Mouse (Mus musculus) left cerebral cortex, adult 18-20 months (tissue): ENCODE data around the gene Trpm1. TPM values are rescaled to one million over a fixed set of nuclear protein-coding genes. Genes with fewer than 3 reads are reported as not detected.

Experiments used
- DNase-seq, 2 experiments: peaks; one replicate each; pipeline ENCODE4 v3.0.0; 2021 to 2022; ENCODE audit warnings: low spot score in 2 of 2, mixed read lengths in 1 of 2
- microRNA-seq, 2 experiments: library from miRNA; unstranded; fragments of <30 nt; microRNA quantifications; one replicate each; pipeline ENCODE4 v1.2.0; 2021
- total RNA-seq, 2 experiments: library from RNA; stranded (reverse); gene quantifications; 2 replicates each; pipeline ENCODE4 v1.2.3; 2021

The Trpm1 gene
- total RNA-seq, 2 experiments from 2014 or later = 0.37 to 0.84 TPM

GRCm38 (mm10) chr7:64286566-64286965 lies 132.9 kb downstream of the Trpm1 start:
- DNase-seq = no peak

GRCm38 (mm10) chr7:64287414-64288091 lies 133.9 kb downstream of the Trpm1 start, which contains the start of gene Mtmr10:
Mtmr10 (plus strand) TSS chr7:64287653.
- DNase-seq = peak; percentile 97 to 99

DNA sequence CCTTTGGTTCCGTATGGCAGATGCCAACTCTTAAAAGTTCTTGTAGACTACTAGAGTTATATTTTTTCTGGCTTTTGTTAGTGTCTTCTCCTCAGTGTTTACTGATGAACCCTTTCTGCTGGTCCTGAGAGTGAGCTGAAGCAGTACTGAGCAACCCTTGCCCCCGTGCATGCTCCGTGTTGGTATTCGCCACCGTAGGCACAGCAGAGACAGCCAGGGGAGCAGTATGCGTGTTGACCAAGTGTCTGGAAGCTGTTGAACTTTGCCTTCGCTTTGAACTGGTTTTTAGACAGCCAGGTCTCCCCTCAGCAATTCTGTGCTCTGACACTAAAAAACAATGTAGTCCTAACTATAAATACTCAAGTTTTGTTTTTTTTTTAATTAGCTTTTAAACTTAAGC lies 135.8 kb downstream of the Trpm1 start:
- DNase-seq = no peak

- no peak for DNase-seq
Observed at GRCm38 (mm10) chr7:64290431-64290830, 136.8 kb downstream of the Trpm1 start.

DNA sequence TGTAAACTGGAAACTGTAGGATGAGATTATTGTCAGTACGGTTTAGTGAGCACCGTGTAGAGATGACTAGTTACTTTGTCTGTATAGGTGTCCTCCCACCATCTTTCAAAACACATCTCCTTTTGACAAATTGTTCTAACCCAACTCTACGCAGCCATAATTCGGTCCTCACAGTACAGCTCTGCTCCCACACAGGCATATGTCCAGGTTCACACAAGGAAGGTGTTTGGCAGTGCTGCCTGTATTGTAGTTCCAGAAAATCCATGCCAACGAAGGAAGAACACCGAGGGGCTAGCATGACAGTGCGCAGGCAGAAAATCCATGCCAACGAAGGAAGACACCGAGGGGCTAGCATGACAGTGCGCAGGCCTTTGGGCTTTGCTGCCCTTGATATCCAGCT lies 138.1 kb downstream of the Trpm1 start:
- peak; percentile 38 to 45 for DNase-seq

DNA sequence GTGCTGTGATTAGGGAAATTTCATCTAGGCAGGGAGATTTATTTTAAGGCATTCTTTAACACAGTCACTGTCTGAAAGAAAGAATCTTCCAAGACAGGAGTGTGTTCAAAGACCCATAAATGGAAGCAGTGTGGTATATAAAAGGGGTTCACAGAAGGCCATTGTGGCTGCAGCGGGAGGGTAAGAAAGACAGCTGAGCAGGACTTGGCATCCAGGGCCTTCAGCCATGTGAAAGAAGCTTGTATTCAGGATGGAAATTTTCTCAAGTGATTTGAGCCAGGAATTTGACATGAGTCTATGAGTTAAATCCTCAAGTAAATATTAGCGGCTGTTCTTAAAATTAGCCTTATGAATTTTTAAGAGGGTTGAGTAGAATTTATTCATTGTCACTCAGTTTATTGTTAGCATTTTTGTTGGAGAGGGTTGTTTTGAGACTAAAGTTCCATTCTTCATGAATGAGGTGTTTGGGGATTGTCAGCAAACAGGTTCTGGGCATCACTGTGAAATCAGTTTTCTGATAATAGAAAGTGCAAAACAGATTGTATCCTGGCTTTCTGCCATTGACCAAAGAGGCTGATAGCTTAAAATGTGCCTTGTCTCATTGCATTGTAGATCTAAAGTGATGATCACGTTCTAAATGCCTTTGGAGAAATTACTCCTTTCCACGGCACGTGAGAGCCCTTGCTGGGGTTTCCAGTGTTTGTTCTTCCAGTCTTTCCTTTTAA lies 142.8 kb downstream of the Trpm1 start:
- no peak for DNase-seq

DNA sequence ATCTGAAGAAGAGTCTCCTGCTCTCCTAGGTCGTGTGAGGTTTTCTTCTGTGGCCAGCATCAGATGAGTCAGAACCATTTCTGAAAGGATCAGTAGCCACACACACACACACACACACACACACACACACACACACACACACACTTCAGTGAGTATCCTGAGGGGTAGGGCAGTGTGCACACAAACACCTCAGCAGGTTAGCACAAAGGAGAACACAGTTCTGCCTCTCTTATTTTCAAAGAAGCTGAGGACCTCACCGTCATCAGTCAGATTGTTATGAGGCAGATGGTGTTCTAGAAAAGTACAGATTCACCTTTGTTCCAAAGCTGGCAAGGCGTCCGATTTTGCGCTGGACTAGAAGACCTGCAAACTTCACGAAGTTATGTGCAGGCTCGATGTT lies 156.6 kb downstream of the Trpm1 start:
- DNase-seq = no peak

GRCm38 (mm10) chr7:64310756-64311155 lies 157.1 kb downstream of the Trpm1 start:
- DNase-seq = no peak

GRCm38 (mm10) chr7:64312811-64313210 lies 159.2 kb downstream of the Trpm1 start:
- DNase-seq = no peak

Small RNA genes within 50 kb of the gene (microRNA-seq; reads per million reads assigned to microRNA genes)
- gene Mir211 = 2.3 to 7.5 reads per million in 2 experiments
- gene Mir6416 = 0 reads per million in 2 experiments

Other genes with a start within 250 kb of the Trpm1 start
- gene E030018B13Rik, start 237.0 kb upstream of the Trpm1 start, total RNA-seq = not detected
- gene Klf13, start 214.9 kb upstream of the Trpm1 start, total RNA-seq = 100 to 1,000 TPM; 145 to 159 TPM
- gene Mtmr10, start 133.8 kb downstream of the Trpm1 start, total RNA-seq = 10 to 100 TPM; 16.3 to 17.4 TPM
- 10 to 100 TPM; 10.6 to 10.7 TPM for gene Fan1, start 220.3 kb downstream of the Trpm1 start, total RNA-seq
- gene Mphosph10, start 238.4 kb downstream of the Trpm1 start, total RNA-seq = 10 to 100 TPM; 18.2 to 22.4 TPM
- 10 to 100 TPM; 42.1 to 44.3 TPM for gene Mcee, start 238.8 kb downstream of the Trpm1 start, total RNA-seq